Mouse (Mus musculus): ENCODE measurements at regions not wholly inside any gene's neighbourhood (a gene's known extent, or its start where the extent isn't known, plus 50 kb on each side); places are given as distances from the start of the nearest gene placed in this dataset.
"Not testable (repeated sequence)": the region's sequence is repeated elsewhere in the genome, so short reads cannot be mapped to it uniquely, and the experiment has no call there.

DNA sequence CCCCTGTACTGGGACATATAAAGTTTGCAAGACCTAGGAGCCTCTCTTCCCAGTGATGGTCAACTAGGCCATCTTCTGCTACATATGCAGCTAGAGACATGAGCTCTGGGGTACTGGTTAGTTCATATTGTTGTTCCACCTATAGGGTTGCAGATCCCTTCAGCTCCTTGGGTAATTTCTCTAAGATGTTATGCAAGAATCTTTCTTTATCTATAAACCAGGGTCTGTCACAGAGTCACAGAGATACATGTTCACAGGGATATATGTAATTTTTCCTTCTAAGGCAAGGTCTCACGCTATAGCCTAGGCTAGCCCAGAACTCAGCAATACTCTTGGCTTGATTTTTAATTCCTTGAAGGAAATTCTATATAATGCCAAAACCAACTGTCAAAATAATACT lies 56.9 kb downstream of the Zfp36l1 start:
- TF ChIP-seq CTCF (IDR thresholded peaks at IDR 0.05; ENCODE audit: low read depth, low read length); POLR2A (IDR thresholded peaks at IDR 0.05; ENCODE audit: extremely low read depth, insufficient read depth, low read length): not testable (repeated sequence)
